Mouse (Mus musculus): Measurements from ENCODE around the gene Grin1.

- TF ChIP-seq CTCF (IDR thresholded peaks at IDR 0.05; ENCODE audit: low read depth) (no peak), EP300 (optimal IDR thresholded peaks at IDR 0.05) (no peak)
Measured at GRCm38 (mm10) chr2:25305587-25306359, 13.2 kb downstream of the Grin1 start.

All from stomach, postnatal 0 days (tissue).